In genomic region chr2:32150562-32150923, GRCm38 (mm10) we compare ENCODE assay signal across 8 mouse cellular contexts. TPM values are rescaled to one million over a fixed set of nuclear protein-coding genes. Genes with fewer than 3 reads are reported as not detected.
DNase-seq lines count a peak whose midpoint lies in the region; ATAC-seq and TF ChIP-seq lines count a peak whose summit lies in the region.

No protein-coding gene starts in this region.

- ATAC-seq in heart, embryonic 15.5 days (replicated peaks; ENCODE audit: insufficient number of reproducible peaks, insufficient read depth, low FRiP score, low read depth), result no peak
- peak; percentile 68; the same call in 1 of the 2 replicates for ATAC-seq in forebrain, embryonic 16.5 days
- peak; percentile 87 for ATAC-seq in midbrain, embryonic 11.5 days (ENCODE audit: low FRiP score)

- TF ChIP-seq CTCF in E14TG2a.4 (conservative IDR thresholded peaks at IDR 0.05; ENCODE audit: low read length), result no peak

- H3K9ac ChIP-seq in heart, embryonic 15.5 days, result peak overlapping the region; percentile 98
- H3K9ac ChIP-seq in forebrain, embryonic 16.5 days (replicated peaks; ENCODE audit: low read depth, low read length), result peak overlapping the region; percentile 99
- H3K9ac ChIP-seq in midbrain, embryonic 11.5 days (ENCODE audit: low read length), result peak overlapping the region; percentile 99

- WGBS in heart, embryonic 15.5 days, result 9% methylated on average over 7 of the region's 7 CpGs
- 3% methylated on average over 7 of the region's 7 CpGs for WGBS in forebrain, embryonic 16.5 days
- 6% methylated on average over 7 of the region's 7 CpGs for WGBS in midbrain, embryonic 11.5 days

- intact Hi-C loops in heart, postnatal 14 days (cut with DNase I), result loop anchor here (1.0 kb wide), 1 partner anchor 42 kb away; no protein-coding TSS in a partner anchor

- H3K4me1 ChIP-seq in heart, embryonic 15.5 days (replicated peaks), result peaks cover 44% of the 10 kb centered on the region
- peaks cover 79% of the 10 kb centered on the region for H3K4me1 ChIP-seq in E14TG2a.4 (replicated peaks; ENCODE audit: low read depth, low read length)
- peaks cover 43% of the 10 kb centered on the region for H3K4me1 ChIP-seq in forebrain, embryonic 16.5 days (replicated peaks; ENCODE audit: control insufficient read depth, insufficient read depth, low read length)
- peaks cover 38% of the 10 kb centered on the region for H3K4me1 ChIP-seq in midbrain, embryonic 11.5 days (ENCODE audit: control insufficient read depth, insufficient read depth, low read length)

- no peak for DNase-seq in heart, postnatal 14 days
- DNase-seq in midbrain, embryonic 11.5 days (ENCODE audit: low spot score, missing footprints), result peak; percentile 96
- DNase-seq in embryo, embryonic 10 days (ENCODE audit: low spot score), result no peak
- DNase-seq in thymus, postnatal 36 days, result no peak
- no peak for DNase-seq in c-Kit-positive CD71-positive TER-119-positive erythroid progenitor cells, embryonic 14.5 days (ENCODE audit: low spot score)

- H3K27me3 ChIP-seq in heart, embryonic 15.5 days, result no peaks in the 10 kb centered on the region
- H3K27me3 ChIP-seq in E14TG2a.4 (ENCODE audit: insufficient read depth, low read length), result no peaks in the 10 kb centered on the region
- no peaks in the 10 kb centered on the region for H3K27me3 ChIP-seq in forebrain, embryonic 16.5 days (replicated peaks; ENCODE audit: control insufficient read depth, insufficient read depth, low read length)
- H3K27me3 ChIP-seq in midbrain, embryonic 11.5 days (ENCODE audit: control insufficient read depth, insufficient read depth, low read length), result no peaks in the 10 kb centered on the region

- H3K4me2 ChIP-seq in heart, embryonic 15.5 days, result peak overlapping the region; percentile 80
- H3K4me2 ChIP-seq in forebrain, embryonic 16.5 days (ENCODE audit: low read length), result peak overlapping the region; percentile 60
- H3K4me2 ChIP-seq in midbrain, embryonic 11.5 days, result peak overlapping the region; percentile 99

- peak overlapping the region; percentile 92 for H3K4me3 ChIP-seq in heart, embryonic 15.5 days
- H3K4me3 ChIP-seq in E14TG2a.4 (replicated peaks; ENCODE audit: low read length), result peak overlapping the region; percentile 75
- peak overlapping the region; percentile 84 for H3K4me3 ChIP-seq in forebrain, embryonic 16.5 days (replicated peaks; ENCODE audit: low read length)
- peak overlapping the region; percentile 93 for H3K4me3 ChIP-seq in midbrain, embryonic 11.5 days (ENCODE audit: low read depth, low read length)

- no peaks in the 10 kb centered on the region for H3K9me3 ChIP-seq in heart, embryonic 15.5 days (replicated peaks)
- H3K9me3 ChIP-seq in E14TG2a.4 (ENCODE audit: low read length), result no peaks in the 10 kb centered on the region
- H3K9me3 ChIP-seq in forebrain, embryonic 16.5 days (ENCODE audit: control insufficient read depth, low read length), result no peaks in the 10 kb centered on the region
- H3K9me3 ChIP-seq in midbrain, embryonic 11.5 days (ENCODE audit: control insufficient read depth, low read length), result no peaks in the 10 kb centered on the region

- no peaks in the 10 kb centered on the region for H3K36me3 ChIP-seq in heart, embryonic 15.5 days
- peaks cover 8% of the 10 kb centered on the region; the same call in 1 of the 2 replicates for H3K36me3 ChIP-seq in E14TG2a.4 (ENCODE audit: insufficient read depth, low read length)
- no peaks in the 10 kb centered on the region for H3K36me3 ChIP-seq in forebrain, embryonic 16.5 days (ENCODE audit: control insufficient read depth, insufficient read depth)
- no peaks in the 10 kb centered on the region for H3K36me3 ChIP-seq in midbrain, embryonic 11.5 days (ENCODE audit: control insufficient read depth, insufficient read depth, low read length)

- H3K27ac ChIP-seq in heart, embryonic 15.5 days, result peak overlapping the region; percentile 98
- H3K27ac ChIP-seq in forebrain, embryonic 16.5 days (ENCODE audit: low read length), result peak overlapping the region; percentile 98
- peak overlapping the region; percentile 96 for H3K27ac ChIP-seq in midbrain, embryonic 11.5 days (ENCODE audit: low read depth, low read length)

RNA-seq across cellular contexts. Expression of gene Prrc2b, which starts 0.3 kb away (rescaled TPM):
- 21.0 and 34.8 TPM in 2 replicates for polyA plus RNA-seq in heart, embryonic 15.5 days (2015; fragmentation: Nextera tagmentation; extraction: Ambion mirVana)
- 100 to 1,000 TPM in 1 of 2 experiments, 10 to 100 TPM in 1; 92.9 to 101 TPM for total RNA-seq in heart, postnatal 14 days (2021)
- polyA plus RNA-seq in forebrain, embryonic 16.5 days (2015; fragmentation: Nextera tagmentation; extraction: Ambion mirVana), result 75.5 and 84.7 TPM in 2 replicates
- 52.6 and 64.1 TPM in 2 replicates for polyA plus RNA-seq in midbrain, embryonic 11.5 days (2014; fragmentation: Nextera tagmentation; extraction: Ambion mirVana)

RNA-seq across cellular contexts. Expression of gene Plpp7, which starts 55.2 kb away (rescaled TPM):
- polyA plus RNA-seq in heart, embryonic 15.5 days (2015; fragmentation: Nextera tagmentation; extraction: Ambion mirVana), result 15.9 and 16.1 TPM in 2 replicates
- 10 to 100 TPM; 26.1 to 30.9 TPM for total RNA-seq in heart, postnatal 14 days (2021)
- polyA plus RNA-seq in forebrain, embryonic 16.5 days (2015; fragmentation: Nextera tagmentation; extraction: Ambion mirVana), result 19.6 and 20.6 TPM in 2 replicates
- 5.9 and 7.3 TPM in 2 replicates for polyA plus RNA-seq in midbrain, embryonic 11.5 days (2014; fragmentation: Nextera tagmentation; extraction: Ambion mirVana)
